Mouse (Mus musculus) liver, adult (tissue): ENCODE results near the gene Speer4b.
"Not testable (repeated sequence)": the region's sequence is repeated elsewhere in the genome, so short reads cannot be mapped to it uniquely, and the experiment has no call there.

Experiments
- GATA4 ChIP-seq: IDR thresholded peaks from 2 replicates; pipeline ENCODE4 v1.6.1; 2014; ENCODE audit warnings: mild to moderate bottlenecking, low read length; ENCODE audit not compliant: insufficient replicate concordance

Gene Speer4b

GRCm38 (mm10) chr5:27501338-27501737 is at the start of gene Speer4b:
Speer4b (minus strand) TSS chr5:27501438.
- not testable (repeated sequence) for TF ChIP-seq GATA4

GRCm38 (mm10) chr5:27549291-27549690 is 48.1 kb upstream of the Speer4b start:
- TF ChIP-seq GATA4, result no peak

GRCm38 (mm10) chr5:27544816-27545270 is 43.6 kb upstream of the Speer4b start:
- TF ChIP-seq GATA4, result no peak

GRCm38 (mm10) chr5:27526906-27527305 is 25.7 kb upstream of the Speer4b start:
- TF ChIP-seq GATA4, result no peak

GRCm38 (mm10) chr5:27518716-27519115 is 17.5 kb upstream of the Speer4b start:
- TF ChIP-seq GATA4, result no peak

- TF ChIP-seq GATA4, result no peak
Measured at GRCm38 (mm10) chr5:27490942-27491341, 10.3 kb downstream of the Speer4b start.

GRCm38 (mm10) chr5:27486138-27486537 is 15.1 kb downstream of the Speer4b start:
- no peak for TF ChIP-seq GATA4

GRCm38 (mm10) chr5:27481706-27482105 is 19.5 kb downstream of the Speer4b start:
- TF ChIP-seq GATA4, result no peak

- TF ChIP-seq GATA4, result no peak
Measured at GRCm38 (mm10) chr5:27474964-27475465, 26.2 kb downstream of the Speer4b start.

- no peak for TF ChIP-seq GATA4
Measured at GRCm38 (mm10) chr5:27457686-27458085, 43.6 kb downstream of the Speer4b start.

GRCm38 (mm10) chr5:27456981-27457380 is 44.3 kb downstream of the Speer4b start:
- TF ChIP-seq GATA4, result no peak

- TF ChIP-seq GATA4, result no peak
Measured at GRCm38 (mm10) chr5:27454386-27454785, 46.9 kb downstream of the Speer4b start.

- TF ChIP-seq GATA4, result no peak
Measured at GRCm38 (mm10) chr5:27453201-27453845, 47.9 kb downstream of the Speer4b start.
